Mouse (Mus musculus): Measurements from ENCODE around the gene Bckdha. TPM values are rescaled to one million over a fixed set of nuclear protein-coding genes. Genes with fewer than 3 reads are reported as not detected.
A peak's percentile ranks its signal among the peaks of the same experiment; 100 is the strongest.

Gene Bckdha
- total and polyA plus RNA-seq, 2 experiments from 2014 or later = 56.1 to 96.0 TPM

DNA sequence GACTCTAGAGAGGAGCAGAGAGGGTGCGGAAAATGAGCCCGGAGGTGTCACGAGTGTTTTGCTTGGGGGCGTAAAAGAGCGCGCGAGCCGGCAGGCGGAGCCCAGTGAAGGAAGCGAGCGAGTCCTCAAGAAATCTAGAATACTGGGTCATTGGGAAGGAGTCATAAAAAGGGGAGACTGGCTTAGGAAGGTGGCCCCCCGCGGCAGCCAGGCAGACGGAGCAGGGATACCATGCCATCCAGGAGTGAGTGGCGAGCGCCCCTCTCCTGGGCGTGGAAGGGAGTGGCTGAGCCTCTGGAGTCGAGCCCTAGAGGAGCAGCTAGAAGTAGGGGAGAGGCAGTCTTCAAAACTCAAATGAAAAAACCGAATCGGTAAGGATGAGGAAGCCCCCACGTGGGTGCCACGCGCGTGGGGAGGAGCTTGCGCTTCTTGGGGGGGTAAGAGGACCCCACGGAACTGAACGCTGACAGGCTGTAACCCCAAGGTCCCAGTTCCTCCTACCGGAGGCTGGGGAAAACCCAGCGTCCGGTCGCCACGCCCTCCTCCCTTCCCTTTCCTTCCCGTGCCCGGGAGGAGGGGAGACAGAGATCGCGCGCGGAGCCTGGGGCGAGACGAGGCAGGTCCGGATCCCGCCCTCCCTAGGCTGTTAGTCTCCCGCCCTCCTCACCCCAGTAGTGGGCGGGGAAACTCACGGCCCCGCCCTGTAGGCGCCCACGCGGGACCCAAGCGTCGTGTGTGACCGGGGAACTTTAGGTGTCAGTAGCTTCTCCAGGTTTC is 30.2 kb upstream of the Bckdha start:
- peak; percentile 2; the same call in 1 of the 2 replicates for TF ChIP-seq CTCF (IDR thresholded peaks at IDR 0.05; ENCODE audit: low read depth)
- Histone ChIP-seq H3K27me3 (ENCODE audit: insufficient read depth, low read length) (peaks cover 38% of the 10 kb centered on the region), H3K4me3 (ENCODE audit: low read length) (peak overlapping the region; percentile 45), H3K4me2 (ENCODE audit: low read depth, low read length) (peak overlapping the region; percentile 86), H3K9me3 (ENCODE audit: low read length) (no peaks in the 10 kb centered on the region), H3K4me1 (ENCODE audit: insufficient read depth, low read length) (peaks cover 11% of the 10 kb centered on the region; the same call in 1 of the 2 replicates), H3K27ac (peak overlapping the region; percentile 26; the same call in 1 of the 2 replicates), H3K9ac (replicated peaks; ENCODE audit: low read length) (peak overlapping the region; percentile 44), H3K36me3 (ENCODE audit: insufficient read depth, low read length) (no peaks in the 10 kb centered on the region)
- DNase-seq (ENCODE audit: low spot score) = peak; percentile 25
- peak; percentile 44; the same call in 1 of the 2 replicates for ATAC-seq
- 1% methylated on average over 47 of the region's 52 CpGs for WGBS

DNA sequence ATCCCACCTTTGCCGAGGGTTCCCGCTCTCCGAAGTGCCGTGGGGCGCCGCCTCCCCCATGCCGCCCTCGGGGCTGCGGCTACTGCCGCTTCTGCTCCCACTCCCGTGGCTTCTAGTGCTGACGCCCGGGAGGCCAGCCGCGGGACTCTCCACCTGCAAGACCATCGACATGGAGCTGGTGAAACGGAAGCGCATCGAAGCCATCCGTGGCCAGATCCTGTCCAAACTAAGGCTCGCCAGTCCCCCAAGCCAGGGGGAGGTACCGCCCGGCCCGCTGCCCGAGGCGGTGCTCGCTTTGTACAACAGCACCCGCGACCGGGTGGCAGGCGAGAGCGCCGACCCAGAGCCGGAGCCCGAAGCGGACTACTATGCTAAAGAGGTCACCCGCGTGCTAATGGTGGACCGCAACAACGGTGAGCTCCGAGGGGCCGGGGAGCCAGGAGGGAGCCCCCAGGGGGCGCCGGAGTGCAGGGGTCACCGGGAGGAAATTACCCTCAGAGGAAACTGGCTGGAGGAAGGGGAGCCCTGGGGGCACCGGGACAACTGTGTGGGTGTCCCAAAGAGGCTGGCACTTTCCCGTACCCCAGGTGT is 29.1 kb upstream of the Bckdha start:
- under 1% methylated on average over 47 of the region's 47 CpGs for WGBS
- no peaks in the 10 kb centered on the region for H3K36me3 ChIP-seq (ENCODE audit: insufficient read depth, low read length)
- DNase-seq (ENCODE audit: low spot score) (peak; percentile 3), ATAC-seq (no peak)
- peaks cover 38% of the 10 kb centered on the region for H3K27me3 ChIP-seq (ENCODE audit: insufficient read depth, low read length)
- no peaks in the 10 kb centered on the region for H3K9me3 ChIP-seq (ENCODE audit: low read length)
- H3K4me1 ChIP-seq (ENCODE audit: insufficient read depth, low read length) = peaks cover 11% of the 10 kb centered on the region; the same call in 1 of the 2 replicates
- peak overlapping the region; percentile 86 for H3K4me2 ChIP-seq (ENCODE audit: low read depth, low read length)
- H3K9ac ChIP-seq (replicated peaks; ENCODE audit: low read length) = peak overlapping the region; percentile 31; the same call in 1 of the 2 replicates
- no peak overlapping the region for H3K27ac ChIP-seq
- peak overlapping the region; percentile 45 for H3K4me3 ChIP-seq (ENCODE audit: low read length)
- peak; percentile 9; the same call in 1 of the 2 replicates for TF ChIP-seq CTCF (IDR thresholded peaks at IDR 0.05; ENCODE audit: low read depth)

DNA sequence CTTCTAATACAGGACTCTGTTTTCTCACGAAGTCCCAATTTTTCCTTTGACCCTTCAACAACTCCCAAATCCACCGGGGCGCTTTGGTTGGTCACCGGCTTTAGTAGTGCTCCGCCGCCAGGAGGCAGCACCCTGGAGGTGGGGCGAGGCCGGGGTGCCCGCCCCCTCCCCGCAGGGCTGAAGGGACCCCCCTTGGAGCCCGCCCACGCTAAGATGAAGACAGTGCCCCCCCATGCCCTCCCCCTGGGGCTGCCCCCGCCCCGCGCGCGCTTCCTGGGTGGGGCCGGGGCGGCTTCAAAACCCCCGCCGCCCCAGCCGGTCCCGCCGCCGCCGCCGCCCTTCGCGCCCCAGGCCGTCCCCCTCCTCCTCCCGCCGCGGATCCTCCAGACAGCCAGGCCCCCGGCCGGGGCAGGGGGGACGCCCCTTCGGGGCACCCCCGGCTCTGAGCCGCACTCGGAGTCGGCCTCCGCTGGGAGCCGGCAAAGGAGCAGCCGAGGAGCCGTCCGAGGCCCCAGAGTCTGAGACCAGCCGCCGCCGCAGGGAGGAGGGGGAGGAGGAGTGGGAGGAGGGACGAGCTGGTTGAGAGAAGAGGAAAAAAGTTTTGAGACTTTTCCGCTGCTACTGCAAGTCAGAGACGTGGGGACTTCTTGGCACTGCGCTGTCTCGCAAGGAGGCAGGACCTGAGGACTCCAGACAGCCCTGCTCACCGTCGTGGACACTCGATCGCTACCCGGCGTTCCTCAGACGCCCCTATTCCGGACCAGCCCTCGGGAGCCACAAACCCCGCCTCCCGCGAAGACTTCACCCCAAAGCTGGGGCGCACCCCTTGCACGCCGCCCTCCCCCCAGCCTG is 28.1 kb upstream of the Bckdha start, which contains the start of gene Tgfb1:
Gene Tgfb1, plus strand, starts transcription at position 323 of the 852 bp plus-strand sequence.
- H3K4me3 ChIP-seq (ENCODE audit: low read length) = peak within 1 kb of the TSS; percentile 45
- H3K9ac ChIP-seq (replicated peaks; ENCODE audit: low read length) = peak within 1 kb of the TSS; percentile 44
- WGBS = 1% methylated on average over 45 of the region's 69 CpGs
- DNase-seq (ENCODE audit: low spot score) (peak; percentile 40), ATAC-seq (0 out of 2 replicates have a peak, but pooled peaks have one; percentile 13)
- H3K9me3 ChIP-seq (ENCODE audit: low read length) = no peaks in the 10 kb centered on the region
- H3K27ac ChIP-seq = no peak within 1 kb of the TSS
- peak; percentile 47 for TF ChIP-seq CTCF (IDR thresholded peaks at IDR 0.05; ENCODE audit: low read depth)
- H3K27me3 ChIP-seq (ENCODE audit: insufficient read depth, low read length) = peaks cover 38% of the 10 kb centered on the region
- peak within 1 kb of the TSS; percentile 86 for H3K4me2 ChIP-seq (ENCODE audit: low read depth, low read length)
- peaks cover 11% of the 10 kb centered on the region; the same call in 1 of the 2 replicates for H3K4me1 ChIP-seq (ENCODE audit: insufficient read depth, low read length)
- H3K36me3 ChIP-seq (ENCODE audit: insufficient read depth, low read length) = no peaks in the 10 kb centered on the region

DNA sequence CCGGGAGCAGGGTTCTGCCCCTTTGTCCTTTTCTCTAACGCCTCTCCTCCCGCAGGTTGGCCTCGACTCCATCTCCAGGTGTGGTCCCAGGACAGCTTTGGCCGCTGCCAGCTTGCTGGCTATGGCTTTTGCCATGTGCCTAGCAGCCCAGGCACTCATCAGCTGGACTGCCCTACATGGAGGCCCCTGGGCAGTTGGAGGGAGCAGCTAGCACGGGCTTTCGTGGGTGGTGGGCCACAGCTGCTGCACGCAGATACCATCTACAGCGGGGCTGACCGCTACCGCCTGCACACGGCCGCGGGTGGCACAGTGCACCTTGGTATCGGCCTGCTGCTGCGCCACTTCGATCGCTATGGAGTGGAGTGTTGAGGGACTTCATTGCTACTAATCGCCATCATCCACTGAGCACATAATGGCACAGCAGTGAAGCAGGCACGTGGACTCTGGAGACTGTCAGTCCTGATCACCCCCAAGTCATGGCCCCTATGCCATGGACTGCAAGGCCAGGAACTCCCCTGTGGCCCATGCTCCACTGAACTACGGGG is 27.2 kb upstream of the Bckdha start:
- TF ChIP-seq CTCF (IDR thresholded peaks at IDR 0.05; ENCODE audit: low read depth) = no peak
- no peak overlapping the region for H3K27ac ChIP-seq
- H3K36me3 ChIP-seq (ENCODE audit: insufficient read depth, low read length) = no peaks in the 10 kb centered on the region
- no peaks in the 10 kb centered on the region for H3K9me3 ChIP-seq (ENCODE audit: low read length)
- H3K4me3 ChIP-seq (ENCODE audit: low read length) = peak overlapping the region; percentile 45; the same call in 1 of the 2 replicates
- whole genome bisulfite sequencing = 74% methylated on average over 21 of the region's 21 CpGs
- H3K4me2 ChIP-seq (ENCODE audit: low read depth, low read length) = no peak overlapping the region; the same call in 1 of the 2 replicates
- peaks cover 11% of the 10 kb centered on the region; the same call in 1 of the 2 replicates for H3K4me1 ChIP-seq (ENCODE audit: insufficient read depth, low read length)
- H3K9ac ChIP-seq (replicated peaks; ENCODE audit: low read length) = no peak overlapping the region
- ATAC-seq = no peak
- DNase-seq (ENCODE audit: low spot score) = no peak
- peaks cover 38% of the 10 kb centered on the region for H3K27me3 ChIP-seq (ENCODE audit: insufficient read depth, low read length)

GRCm38 (mm10) chr7:25684659-25685058 is 25.9 kb upstream of the Bckdha start:
- ATAC-seq (no peak), DNase-seq (ENCODE audit: low spot score) (no peak)
- Histone ChIP-seq H3K9me3 (ENCODE audit: low read length) (no peaks in the 10 kb centered on the region), H3K9ac (replicated peaks; ENCODE audit: low read length) (no peak overlapping the region), H3K4me1 (ENCODE audit: insufficient read depth, low read length) (peaks cover 11% of the 10 kb centered on the region; the same call in 1 of the 2 replicates), H3K27me3 (ENCODE audit: insufficient read depth, low read length) (peaks cover 31% of the 10 kb centered on the region), H3K4me2 (ENCODE audit: low read depth, low read length) (no peak overlapping the region), H3K4me3 (ENCODE audit: low read length) (no peak overlapping the region), H3K27ac (no peak overlapping the region), H3K36me3 (ENCODE audit: insufficient read depth, low read length) (no peaks in the 10 kb centered on the region)
- TF ChIP-seq CTCF (IDR thresholded peaks at IDR 0.05; ENCODE audit: low read depth) = no peak
- WGBS = 85% methylated on average over 6 of the region's 6 CpGs
